Mouse (Mus musculus) bone marrow, adult 2 months (tissue): ENCODE results near the gene Axl.

Source experiments
- CTCF ChIP-seq: fragments of 200-500 bp; IDR thresholded peaks from 2 replicates; pipeline ENCODE4 v1.5.1; 2011; ENCODE audit warnings: low read length, control low read depth; ENCODE audit not compliant: control insufficient read depth, insufficient read depth
- POLR2A ChIP-seq: fragments of 200-500 bp; IDR thresholded peaks from 2 replicates; pipeline ENCODE4 v1.6.1; 2011; ENCODE audit warnings: low read depth, mild to moderate bottlenecking, control low read depth, low read length, borderline replicate concordance; ENCODE audit not compliant: control insufficient read depth

GRCm38 (mm10) chr7:25711165-25711564, 77.3 kb downstream of the Axl start:
- TF ChIP-seq POLR2A, result no peak
- TF ChIP-seq CTCF, result no peak
